Mouse (Mus musculus) neutrophil, adult 65 days (primary cell): ENCODE measurements around the gene Nags. TPM values are rescaled to one million over a fixed set of nuclear protein-coding genes. Genes with fewer than 3 reads are reported as not detected.

Experiments
- total RNA-seq: library from RNA; stranded (reverse); gene quantifications from 2 replicates; pipeline ENCODE4 v1.2.4, GENCODE M21; 2023

Nags gene
- total RNA-seq, result not detected in 2 replicates

DNA sequence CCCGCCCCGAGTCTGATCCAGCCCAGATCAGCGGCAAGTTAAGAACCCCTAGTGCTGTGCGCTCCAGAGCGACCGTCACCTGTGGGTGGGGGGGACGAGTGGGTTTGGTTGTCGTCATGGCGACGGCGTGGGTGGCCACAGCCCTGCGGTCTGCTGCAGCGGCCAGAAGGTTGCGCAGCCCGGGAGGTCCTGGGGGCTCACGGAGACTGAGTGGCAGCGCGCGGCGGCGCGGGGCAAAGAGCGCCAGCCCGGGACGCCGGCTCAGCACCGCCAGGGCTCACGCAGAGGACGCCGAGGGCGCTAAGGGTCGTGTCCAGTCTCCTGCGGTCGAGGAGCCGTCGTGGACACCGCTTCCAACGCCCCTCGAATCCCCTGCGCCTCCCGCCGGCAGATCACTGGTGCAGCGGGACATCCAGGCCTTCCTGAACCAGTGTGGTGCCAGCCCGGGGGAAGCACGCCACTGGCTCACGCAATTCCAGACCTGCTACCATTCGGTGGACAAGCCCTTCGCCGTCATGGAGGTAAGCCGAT, at the start of gene Nags:
Gene Nags (plus strand): TSS at position 43 of the 531 bp plus-strand sequence.

DNA sequence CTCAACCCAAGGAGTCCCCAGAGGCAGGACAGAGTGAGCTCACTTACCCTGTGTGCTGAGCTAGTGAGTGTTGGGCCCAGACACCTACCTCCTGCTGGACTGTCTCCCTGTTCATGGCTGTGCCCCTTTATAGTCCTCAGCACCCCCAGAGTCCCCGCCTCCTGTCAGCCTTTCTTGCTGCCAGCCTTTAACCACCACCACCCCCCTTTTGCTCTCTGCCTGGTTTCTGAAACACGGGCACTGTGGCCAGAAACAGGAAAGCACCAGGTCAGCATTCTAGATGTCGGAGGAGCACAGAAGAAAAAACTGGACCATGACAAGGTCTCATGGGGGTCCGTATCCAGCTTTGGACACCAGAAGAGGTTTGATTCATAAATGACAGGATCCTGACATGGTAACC, 44.1 kb upstream of the Nags start, which contains the start of gene Ppy:
Gene Ppy (minus strand): TSS at position 101 of the 400 bp plus-strand sequence.

DNA sequence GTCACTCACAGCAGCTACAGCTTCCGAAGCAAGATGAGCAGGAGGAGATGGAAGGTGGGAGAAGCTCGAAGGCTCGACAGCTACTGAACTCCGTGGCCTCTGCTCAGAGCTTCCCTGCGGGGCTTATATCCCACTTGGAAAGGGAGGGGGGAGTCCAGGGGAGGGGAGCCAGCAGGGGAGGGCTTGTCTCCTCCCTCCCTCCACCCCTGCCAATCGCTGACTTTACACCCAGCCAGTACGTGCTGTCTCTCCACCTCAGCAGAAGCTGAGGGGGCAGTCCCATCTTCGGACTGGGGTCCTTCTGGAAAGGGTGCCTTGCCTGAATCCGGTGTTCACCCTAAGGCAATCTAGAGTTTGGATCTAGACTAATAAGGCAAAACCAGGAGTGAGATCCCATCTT, 37.6 kb upstream of the Nags start, which contains the start of gene Pyy:
Gene Pyy (minus strand): TSS at position 101 of the 400 bp plus-strand sequence.

DNA sequence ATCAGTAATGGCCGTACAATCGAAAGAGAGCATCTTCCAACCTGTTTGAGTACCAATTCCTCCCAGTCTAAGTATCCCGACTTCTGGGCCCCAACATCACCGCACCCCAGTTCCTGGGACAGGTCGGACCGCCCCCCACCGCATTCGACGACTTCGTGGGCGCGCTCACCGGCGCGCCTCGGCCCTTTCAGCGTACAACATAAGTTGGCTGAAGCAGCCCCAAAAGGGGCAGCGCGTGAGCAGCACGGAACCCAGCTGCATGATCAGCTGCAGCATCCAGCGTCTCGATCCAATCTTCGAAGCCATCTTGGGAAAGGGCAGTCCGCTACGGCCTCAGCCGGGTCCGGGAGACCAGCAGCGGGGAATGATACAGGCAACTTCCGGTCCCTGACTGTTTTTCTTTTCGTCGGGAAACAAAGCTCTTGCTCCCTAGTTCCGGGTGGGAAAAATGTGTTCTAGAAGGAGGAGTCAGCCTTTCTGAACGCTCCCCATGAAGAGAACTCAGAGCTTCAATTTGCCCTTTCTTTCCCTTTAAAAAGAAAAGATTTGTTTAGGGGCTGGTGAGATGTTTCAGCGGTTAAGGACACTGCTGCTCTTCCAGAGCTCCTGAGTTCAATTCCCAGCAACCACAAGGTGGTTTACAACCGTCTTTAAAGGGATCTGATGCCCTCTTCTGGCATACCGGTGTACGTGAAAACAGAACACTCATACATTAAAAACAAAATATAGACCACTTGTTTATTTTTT, 10.9 kb downstream of the Nags start, which contains the start of gene Tmem101:
Gene Tmem101 (minus strand): TSS at position 366 of the 747 bp plus-strand sequence.

DNA sequence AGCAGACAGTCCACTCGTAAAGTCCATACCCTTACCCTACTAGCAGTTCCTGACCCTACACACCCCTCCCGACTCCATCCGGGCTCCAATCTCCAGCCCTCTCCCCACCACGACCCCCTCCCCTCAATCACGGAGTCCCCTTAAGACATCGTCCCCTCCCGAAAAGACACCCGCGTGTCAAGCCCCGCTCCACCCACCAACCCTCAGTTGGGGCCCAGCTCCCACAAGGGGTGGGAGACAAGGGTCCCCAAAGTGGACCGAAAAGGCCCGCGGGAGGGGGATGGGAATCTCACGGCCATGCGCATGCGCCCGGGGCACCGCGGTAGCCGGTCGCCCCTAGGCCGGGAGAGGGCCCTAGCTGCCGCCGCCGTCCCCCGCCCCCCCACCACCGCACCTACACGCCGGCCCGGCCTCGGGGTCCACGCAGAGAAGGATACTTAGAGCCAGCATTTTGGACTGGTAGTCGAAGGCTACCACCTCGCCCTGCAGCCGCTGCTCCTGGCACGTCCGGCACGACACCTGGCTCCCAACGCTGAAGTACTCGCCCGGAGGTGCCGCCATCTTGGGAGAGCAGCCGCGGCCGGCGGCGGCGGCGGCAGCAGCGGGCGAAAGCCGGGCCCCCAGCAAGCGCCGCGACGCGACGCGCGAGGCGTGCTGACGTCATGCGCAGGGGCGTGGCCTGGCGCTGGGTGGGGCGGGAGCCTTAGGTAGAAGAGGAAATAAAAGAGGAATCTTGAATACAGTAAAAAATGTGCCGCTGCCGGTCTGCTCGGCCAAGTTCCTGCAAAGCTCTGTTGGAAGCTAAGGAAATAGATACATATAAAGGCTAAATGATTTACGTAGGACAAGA, 39.6 kb downstream of the Nags start, which contains the start of gene Lsm12:
Gene Lsm12 (minus strand): TSS at position 651 of the 850 bp plus-strand sequence.

DNA sequence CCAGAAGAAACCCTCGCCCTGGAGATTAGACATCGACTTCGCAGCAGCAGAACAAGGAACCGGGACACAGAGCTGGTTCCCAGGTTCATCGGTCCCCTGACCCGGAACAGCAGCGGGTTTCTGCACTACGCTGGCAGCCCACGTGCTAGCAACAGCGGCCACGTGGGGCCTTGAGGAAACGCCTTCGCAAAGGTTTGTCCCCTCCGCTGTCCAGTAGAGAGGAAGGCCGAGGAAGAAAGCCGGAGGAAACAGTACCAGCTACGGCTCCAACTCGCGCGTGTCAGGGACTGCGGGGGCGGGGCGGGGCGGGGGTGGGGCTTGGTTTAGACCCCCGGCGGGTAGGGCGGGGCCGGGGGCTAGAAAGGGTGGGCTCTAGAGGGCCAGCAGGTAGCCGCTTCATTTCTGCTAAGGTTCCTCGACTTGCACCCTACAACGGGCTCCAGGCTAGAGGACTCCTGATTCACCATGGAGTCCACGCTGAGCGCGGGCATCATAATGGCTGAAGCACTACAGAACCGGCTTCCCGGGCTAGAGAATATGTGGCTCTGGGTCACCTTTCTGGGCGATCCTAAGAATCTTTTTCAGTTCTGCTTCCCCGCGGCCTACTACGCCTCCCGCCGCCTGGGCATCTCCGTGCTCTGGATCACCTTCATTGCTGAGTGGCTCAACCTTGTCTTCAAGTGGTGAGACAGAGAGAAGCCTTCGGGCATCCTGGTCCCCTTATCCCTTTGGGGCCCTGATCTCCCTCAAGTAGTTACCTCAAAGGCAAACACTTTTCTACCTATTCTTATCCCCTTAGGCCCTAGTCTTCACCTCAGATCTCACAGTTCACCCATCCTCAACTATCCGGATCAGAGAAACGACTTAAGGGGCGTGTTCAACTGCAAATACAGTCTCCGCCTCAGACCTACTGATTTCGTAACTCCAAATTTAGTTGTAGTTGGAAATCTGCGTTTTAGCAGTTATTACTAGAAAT, 44.4 kb downstream of the Nags start, which contains the start of gene G6pc3:
Gene G6pc3 (plus strand): TSS at position 160 of the 976 bp plus-strand sequence.

Other genes with a start within 250 kb of the Nags start
- not detected in 2 replicates for gene Sost, start 178.5 kb upstream of the Nags start, total RNA-seq
- gene Cfap97d1, start 161.2 kb upstream of the Nags start, total RNA-seq, result not detected in 2 replicates
- 17.3 and 33.2 TPM in 2 replicates for gene Dusp3, start 158.5 kb upstream of the Nags start, total RNA-seq
- not detected in 2 replicates for gene Mpp3, start 117.1 kb upstream of the Nags start, total RNA-seq
- gene Cd300lg, start 104.0 kb upstream of the Nags start, total RNA-seq, result 10.3 and 15.6 TPM in 2 replicates
- gene Mpp2, start 57.0 kb upstream of the Nags start, total RNA-seq, result 0.18 and 0.69 TPM in 2 replicates
- not detected in 2 replicates for gene Ppy, start 44.2 kb upstream of the Nags start, total RNA-seq
- not detected in 2 replicates for gene Pyy, start 37.7 kb upstream of the Nags start, total RNA-seq
- gene Tmem101, start 10.9 kb downstream of the Nags start, total RNA-seq, result 9.1 and 9.3 TPM in 2 replicates
- gene Lsm12, start 39.8 kb downstream of the Nags start, total RNA-seq, result 35.9 and 37.7 TPM in 2 replicates
- 14.6 and 15.4 TPM in 2 replicates for gene G6pc3, start 44.1 kb downstream of the Nags start, total RNA-seq
- 128 and 209 TPM in 2 replicates for gene Hdac5, start 84.7 kb downstream of the Nags start, total RNA-seq
- 5.5 and 8.6 TPM in 2 replicates for gene BC030867, start 103.4 kb downstream of the Nags start, total RNA-seq
- gene Asb16, start 123.2 kb downstream of the Nags start, total RNA-seq, result not detected in 2 replicates
- gene Tmub2, start 139.4 kb downstream of the Nags start, total RNA-seq, result 50.8 and 64.1 TPM in 2 replicates
- gene Atxn7l3, start 151.1 kb downstream of the Nags start, total RNA-seq, result 63.5 and 84.5 TPM in 2 replicates
- 55.7 and 64.3 TPM in 2 replicates for gene Ubtf, start 174.2 kb downstream of the Nags start, total RNA-seq
- 3.9 and 13.2 TPM in 2 replicates for gene Slc4a1, start 220.7 kb downstream of the Nags start, total RNA-seq
- gene Rundc3a, start 247.9 kb downstream of the Nags start, total RNA-seq, result not detected in 2 replicates